Mouse (Mus musculus) ES-Bruce4 (cell line): Measurements from ENCODE around the gene Gldc. TPM values are rescaled to one million over a fixed set of nuclear protein-coding genes. Genes with fewer than 3 reads are reported as not detected.
A peak's percentile ranks its signal among the peaks of the same experiment; 100 is the strongest.

Source experiments
- H3K27ac ChIP-seq: 2 replicates; pipeline ENCODE4 v1.5.1; 2012; ENCODE audit warnings: low read length, inconsistent platforms; ENCODE audit not compliant: insufficient read depth
- H3K27me3 ChIP-seq: 2 replicates; pipeline ENCODE4 v1.6.1; 2012; ENCODE audit warnings: mild to moderate bottlenecking, low read length, inconsistent platforms; ENCODE audit not compliant: control insufficient read depth, poor library complexity, insufficient read depth, severe bottlenecking
- H3K36me3 ChIP-seq: 2 replicates; pipeline ENCODE4 v1.6.1; 2012; ENCODE audit warnings: inconsistent platforms, mild to moderate bottlenecking, low read length, moderate library complexity; ENCODE audit not compliant: control insufficient read depth, poor library complexity, insufficient read depth, severe bottlenecking
- H3K4me1 ChIP-seq: one replicate; pipeline ENCODE4 v1.8.1; 2011; ENCODE audit warnings: low read length; ENCODE audit not compliant: control insufficient read depth, insufficient read depth
- H3K4me3 ChIP-seq: 2 replicates; pipeline ENCODE4 v1.5.1; 2011; ENCODE audit warnings: low read depth, mild to moderate bottlenecking, low read length
- H3K9ac ChIP-seq: 2 replicates; pipeline ENCODE4 v1.6.1; 2012; ENCODE audit warnings: low read depth, mild to moderate bottlenecking, inconsistent platforms; ENCODE audit not compliant: poor library complexity, severe bottlenecking
- H3K9me3 ChIP-seq: replicated peaks from 2 replicates; pipeline ENCODE4 v1.6.1; 2012; ENCODE audit warnings: mild to moderate bottlenecking, low read length, inconsistent platforms; ENCODE audit not compliant: control insufficient read depth, poor library complexity, insufficient read depth, severe bottlenecking
- CTCF ChIP-seq: IDR thresholded peaks from one replicate; pipeline ENCODE4 v1.8.1; 2011; ENCODE audit warnings: low read depth, low read length
- EP300 ChIP-seq: IDR thresholded peaks from 2 replicates; pipeline ENCODE4 v1.6.1; 2011; ENCODE audit warnings: low read depth, low read length; ENCODE audit not compliant: insufficient read depth
- POLR2A ChIP-seq: IDR thresholded peaks from one replicate; pipeline ENCODE4 v1.8.1; 2011; ENCODE audit warnings: low read length; ENCODE audit not compliant: insufficient read depth
- polyA plus RNA-seq: library from polyadenylated mRNA; stranded (reverse); fragments of >200 nt; gene quantifications from 2 replicates; pipeline ENCODE4 v1.2.4, GENCODE M21; 2011; ENCODE audit warnings: low read depth; ENCODE audit not compliant: missing spikeins, insufficient read depth, insufficient read length

Gene Gldc
- polyA plus RNA-seq, 1 experiment = 126 TPM

- H3K9me3 ChIP-seq = no peaks in the 10 kb centered on the region
- no peaks in the 10 kb centered on the region for H3K4me1 ChIP-seq
Measured at GRCm38 (mm10) chr19:30206981-30207380, 31.8 kb upstream of the Gldc start.

GRCm38 (mm10) chr19:30205874-30206273 is 30.6 kb upstream of the Gldc start:
- Histone ChIP-seq H3K27me3 (no peaks in the 10 kb centered on the region), H3K9me3 (no peaks in the 10 kb centered on the region), H3K36me3 (no peaks in the 10 kb centered on the region), H3K9ac (no peak overlapping the region), H3K4me1 (no peaks in the 10 kb centered on the region), H3K4me3 (no peak overlapping the region), H3K27ac (no peak overlapping the region)
- TF ChIP-seq EP300 = no peak

More at GRCm38 (mm10) chr19:30206981-30207380, 31.8 kb upstream of the Gldc start:
- Histone ChIP-seq H3K27me3 (no peaks in the 10 kb centered on the region), H3K9ac (no peak overlapping the region), H3K27ac (no peak overlapping the region), H3K4me3 (no peak overlapping the region), H3K36me3 (no peaks in the 10 kb centered on the region)
- TF ChIP-seq EP300 (no peak), POLR2A (no peak), CTCF (no peak)

DNA sequence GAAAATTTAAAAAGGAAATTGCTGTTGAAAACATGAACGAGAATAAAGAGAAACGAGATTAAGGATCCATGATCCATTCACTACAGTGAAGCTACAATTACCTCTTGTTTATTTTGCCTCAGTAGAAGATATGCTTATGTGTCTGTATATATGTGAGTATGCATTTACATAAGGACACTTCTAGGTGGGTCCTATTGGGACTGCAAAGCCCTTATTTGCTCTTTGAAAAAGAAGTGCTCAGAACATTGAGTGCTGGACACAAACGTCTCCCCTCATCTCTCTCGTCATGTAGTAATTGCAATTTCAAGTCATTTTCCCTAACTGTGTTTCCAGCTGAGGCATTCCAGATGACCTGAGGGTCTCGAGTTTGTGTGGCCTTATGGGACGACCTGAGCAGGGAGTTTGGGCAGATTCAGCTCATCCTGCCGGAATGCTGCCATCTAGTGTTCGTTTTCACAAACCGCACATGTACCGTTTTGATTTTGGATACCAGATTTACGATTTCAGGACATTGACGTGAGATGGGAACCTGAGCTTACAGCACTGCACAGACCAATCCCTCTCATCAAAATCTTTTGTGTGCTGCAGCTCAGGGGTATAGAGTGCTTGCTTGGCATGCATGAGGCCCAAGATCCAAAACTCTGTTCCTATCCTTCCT is 30.1 kb upstream of the Gldc start:
- H3K9me3 ChIP-seq = no peaks in the 10 kb centered on the region
- H3K27me3 ChIP-seq = no peaks in the 10 kb centered on the region
- no peaks in the 10 kb centered on the region for H3K36me3 ChIP-seq
- no peaks in the 10 kb centered on the region for H3K4me1 ChIP-seq
- H3K9ac ChIP-seq = no peak overlapping the region
- TF ChIP-seq CTCF (peak; percentile 94), EP300 (no peak)
- no peak overlapping the region for H3K4me3 ChIP-seq
- H3K27ac ChIP-seq = no peak overlapping the region

DNA sequence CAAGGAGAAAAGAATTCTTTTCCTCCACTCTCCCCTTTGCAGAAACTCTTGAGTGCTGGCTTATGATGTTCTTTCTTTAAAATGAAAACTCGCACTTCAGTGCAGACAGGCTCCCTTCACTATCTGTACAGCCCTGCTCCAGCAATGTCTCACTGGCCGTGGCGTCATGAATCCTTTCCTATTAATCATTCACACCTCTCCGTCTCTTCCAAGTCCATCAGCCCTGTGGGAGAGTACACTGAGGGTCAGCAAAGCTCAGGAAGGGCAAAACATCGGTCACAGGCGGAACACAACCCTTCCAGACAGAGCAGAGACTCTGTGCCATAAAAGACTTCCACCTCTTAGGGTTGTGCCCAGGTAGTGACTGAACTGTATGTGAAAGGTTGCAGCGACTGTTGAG is 26.9 kb upstream of the Gldc start:
- Histone ChIP-seq H3K4me3 (no peak overlapping the region), H3K9me3 (no peaks in the 10 kb centered on the region), H3K4me1 (no peaks in the 10 kb centered on the region), H3K27ac (no peak overlapping the region), H3K27me3 (no peaks in the 10 kb centered on the region), H3K9ac (no peak overlapping the region), H3K36me3 (no peaks in the 10 kb centered on the region)
- TF ChIP-seq POLR2A (no peak), CTCF (no peak), EP300 (no peak)

GRCm38 (mm10) chr19:30194999-30195398 is 19.8 kb upstream of the Gldc start:
- TF ChIP-seq CTCF (no peak), POLR2A (no peak), EP300 (no peak)
- H3K36me3 ChIP-seq = no peaks in the 10 kb centered on the region
- H3K9me3 ChIP-seq = peaks cover 10% of the 10 kb centered on the region
- no peak overlapping the region for H3K27ac ChIP-seq
- no peaks in the 10 kb centered on the region for H3K4me1 ChIP-seq
- no peaks in the 10 kb centered on the region for H3K27me3 ChIP-seq
- H3K4me3 ChIP-seq = no peak overlapping the region
- no peak overlapping the region for H3K9ac ChIP-seq

DNA sequence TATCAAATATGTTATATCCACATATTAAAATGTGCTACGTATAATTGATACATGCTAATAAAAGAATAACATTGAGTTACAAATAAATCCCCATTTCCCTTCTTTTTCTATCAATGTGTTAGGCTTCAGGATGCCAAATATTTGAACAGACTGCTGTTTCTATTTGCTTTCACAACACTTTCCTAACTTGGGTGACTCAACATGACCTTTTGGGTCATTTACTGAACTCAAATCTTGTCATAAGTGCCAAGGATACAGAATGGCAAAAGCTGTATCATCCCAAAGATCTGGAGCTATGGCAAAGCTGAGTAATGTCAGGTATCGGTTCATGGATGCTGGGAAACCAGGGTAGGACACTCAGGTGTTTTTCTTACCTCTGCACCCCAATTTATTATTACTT is 12.0 kb upstream of the Gldc start:
- H3K9ac ChIP-seq = no peak overlapping the region
- TF ChIP-seq EP300 (no peak), POLR2A (no peak), CTCF (no peak)

More for the DNA sequence above, 12.0 kb upstream of the Gldc start:
- Histone ChIP-seq H3K4me1 (no peaks in the 10 kb centered on the region), H3K9me3 (peaks cover 29% of the 10 kb centered on the region), H3K27ac (no peak overlapping the region), H3K27me3 (no peaks in the 10 kb centered on the region), H3K4me3 (no peak overlapping the region), H3K36me3 (peaks cover 5% of the 10 kb centered on the region; the same call in 1 of the 2 replicates)
